Mouse (Mus musculus): ENCODE measurements around the gene Gk. TPM values are rescaled to one million over a fixed set of nuclear protein-coding genes. Genes with fewer than 3 reads are reported as not detected.

Gene Gk
- 980 TPM for polyA plus RNA-seq (2014; fragmentation: Illumina TruSeq; extraction: RNeasy Lipid Tissue Mini Kit (QIAGEN cat#74804); ENCODE audit: low read depth, low replicate concordance)

DNA sequence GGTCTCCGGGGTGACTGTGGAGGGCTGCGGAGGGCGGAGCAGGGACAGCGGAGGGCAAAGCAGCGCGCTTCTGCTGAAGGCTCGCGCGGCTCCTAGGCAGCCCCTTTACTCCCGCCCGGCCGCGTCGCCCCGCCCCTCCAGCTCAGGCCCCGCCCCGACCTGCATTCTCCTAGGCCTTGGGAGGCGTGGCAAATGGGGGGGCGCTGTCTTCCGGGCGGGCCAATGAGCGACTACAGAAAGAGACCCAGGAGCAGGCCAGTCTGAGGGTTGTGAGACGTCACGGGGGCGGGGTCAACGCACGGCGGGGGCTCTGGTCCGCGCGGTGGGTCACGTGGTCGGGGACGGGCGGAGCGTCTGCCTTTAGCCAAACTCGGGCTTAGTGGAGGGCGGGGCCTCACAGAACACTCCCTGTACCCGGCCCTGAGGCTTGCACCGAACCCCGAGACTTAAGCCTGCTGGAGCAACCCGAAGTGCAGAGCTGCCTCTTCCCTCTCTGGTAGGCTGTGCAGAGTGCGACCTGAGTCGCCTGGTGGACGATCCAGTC lies at the start of gene Gk:
Gene Gk, minus strand, starts transcription at position 276 of the 544 bp plus-strand sequence.

Other genes starting within 250 kb of the Gk start
- gene Tab3, start 202.8 kb downstream of the Gk start, polyA plus RNA-seq (2014; fragmentation: Illumina TruSeq; extraction: RNeasy Lipid Tissue Mini Kit (QIAGEN cat#74804); ENCODE audit: low read depth, low replicate concordance): 21.5 TPM
- 0.40 TPM for gene 5430427O19Rik, start 93.5 kb upstream of the Gk start, polyA plus RNA-seq (2014; fragmentation: Illumina TruSeq; extraction: RNeasy Lipid Tissue Mini Kit (QIAGEN cat#74804); ENCODE audit: low read depth, low replicate concordance)